Mouse (Mus musculus) CH12.LX (cell line): ENCODE results near the gene BC034090. TPM values are rescaled to one million over a fixed set of nuclear protein-coding genes. Genes with fewer than 3 reads are reported as not detected.
"Not testable (repeated sequence)": the region's sequence is repeated elsewhere in the genome, so short reads cannot be mapped to it uniquely, and the experiment has no call there.

ENCODE experiments used
- DNase-seq: peaks from one replicate; pipeline ENCODE4 v3.0.0-alpha.2; 2013; ENCODE audit errors: extremely low read depth
- H3K27ac ChIP-seq: 2 replicates; pipeline ENCODE4 v1.5.1; 2012; ENCODE audit warnings: low read depth, mild to moderate bottlenecking, control low read depth, moderate library complexity; ENCODE audit not compliant: insufficient read depth
- H3K27me3 ChIP-seq: replicated peaks from 2 replicates; pipeline ENCODE3; 2012; ENCODE audit warnings: inconsistent platforms
- H3K36me3 ChIP-seq, 2 experiments: replicated peaks in 1 of 2; 2 replicates each; pipeline versions ENCODE3 to v1.6.1; 2012; ENCODE audit warnings: inconsistent platforms in 1 of 2, low read length in 1 of 2, mild to moderate bottlenecking in 1 of 2, mixed read lengths in 1 of 2, moderate library complexity in 1 of 2; ENCODE audit not compliant: control insufficient read depth in 1 of 2, insufficient read depth in 1 of 2
- H3K4me1 ChIP-seq, 2 experiments: 2 replicates each; pipeline ENCODE4 v1.6.1; 2012; ENCODE audit warnings: inconsistent platforms in 1 of 2, moderate library complexity in 1 of 2; ENCODE audit not compliant: insufficient read depth in 2 of 2, control insufficient read depth in 1 of 2
- H3K4me2 ChIP-seq: 2 replicates; pipeline ENCODE4 v1.6.1; 2012; ENCODE audit warnings: low read depth, mild to moderate bottlenecking, control low read depth; ENCODE audit not compliant: poor library complexity, insufficient read depth, severe bottlenecking
- H3K4me3 ChIP-seq, 3 experiments: fragments of 150-350 bp in 1 of 3; sonication (generic) in 1 of 3; replicated peaks in 1 of 3; 2 replicates each; pipeline versions ENCODE3 to v1.5.1; 2011 to 2012; ENCODE audit warnings: low read depth in 2 of 3, low read length in 2 of 3, mild to moderate bottlenecking in 2 of 3, moderate library complexity in 2 of 3, control low read depth in 1 of 3, improper control_type of control experiment in 1 of 3, inconsistent platforms in 1 of 3, mixed read lengths in 1 of 3; ENCODE audit not compliant: poor library complexity in 1 of 3
- H3K79me2 ChIP-seq: replicated peaks from 2 replicates; pipeline ENCODE4 v1.6.1; 2012; ENCODE audit warnings: mild to moderate bottlenecking, moderate library complexity; ENCODE audit not compliant: control insufficient read depth, poor library complexity, insufficient read depth, severe bottlenecking; ENCODE audit errors: extremely low read depth
- H3K9ac ChIP-seq: 2 replicates; pipeline ENCODE4 v1.6.1; 2012; ENCODE audit warnings: low read depth, mild to moderate bottlenecking, control low read depth, moderate library complexity; ENCODE audit not compliant: insufficient read depth
- H3K9me3 ChIP-seq: replicated peaks from 2 replicates; pipeline ENCODE3; 2012; ENCODE audit warnings: low read length, inconsistent platforms, mixed read lengths
- CHD2 ChIP-seq: IDR thresholded peaks from 2 replicates; pipeline ENCODE4 v1.6.1; 2011; ENCODE audit warnings: low read length, improper control_type of control experiment
- E2F4 ChIP-seq: IDR thresholded peaks from 2 replicates; pipeline ENCODE4 v1.6.1; 2011; ENCODE audit warnings: low read depth, low read length, improper control_type of control experiment; ENCODE audit not compliant: insufficient replicate concordance
- EP300 ChIP-seq: IDR thresholded peaks from 2 replicates; pipeline ENCODE4 v1.6.1; 2011; ENCODE audit warnings: low read length, improper control_type of control experiment
- HCFC1 ChIP-seq: IDR thresholded peaks from 2 replicates; pipeline ENCODE4 v1.6.1; 2012; ENCODE audit warnings: low read depth, mild to moderate bottlenecking, inconsistent platforms, low read length, improper control_type of control experiment
- IRF4 ChIP-seq: IDR thresholded peaks from 2 replicates; pipeline ENCODE4 v1.6.1; 2014; ENCODE audit warnings: low read depth, mild to moderate bottlenecking, inconsistent platforms, low read length, improper control_type of control experiment
- JUN ChIP-seq: IDR thresholded peaks from 2 replicates; pipeline ENCODE4 v1.6.1; 2011; ENCODE audit warnings: low read depth, mild to moderate bottlenecking, low read length, improper control_type of control experiment, moderate library complexity; ENCODE audit not compliant: insufficient read depth
- MAFK ChIP-seq: IDR thresholded peaks from 2 replicates; pipeline ENCODE4 v1.6.1; 2011; ENCODE audit warnings: low read length, improper control_type of control experiment; ENCODE audit not compliant: insufficient replicate concordance
- MAX ChIP-seq: IDR thresholded peaks from 2 replicates; pipeline ENCODE4 v1.6.1; 2011; ENCODE audit warnings: low read length, improper control_type of control experiment
- MEF2A ChIP-seq: IDR thresholded peaks from 2 replicates; pipeline ENCODE4 v1.6.1; 2014; ENCODE audit warnings: low read depth, mild to moderate bottlenecking, inconsistent platforms, low read length, improper control_type of control experiment, borderline replicate concordance
- MXI1 ChIP-seq: IDR thresholded peaks from 2 replicates; pipeline ENCODE4 v1.6.1; 2011; ENCODE audit warnings: mild to moderate bottlenecking, low read depth, low read length, improper control_type of control experiment
- NRF1 ChIP-seq: IDR thresholded peaks from 2 replicates; pipeline ENCODE4 v1.6.1; 2014; ENCODE audit warnings: low read depth, mild to moderate bottlenecking, inconsistent platforms, low read length, improper control_type of control experiment, moderate library complexity
- PAX5 ChIP-seq: IDR thresholded peaks from 2 replicates; pipeline ENCODE4 v1.6.1; 2012; ENCODE audit warnings: low read length, inconsistent platforms, mixed read lengths
- POLR2A ChIP-seq: IDR thresholded peaks from 2 replicates; pipeline ENCODE4 v1.6.1; 2011; ENCODE audit warnings: low read depth, mild to moderate bottlenecking, improper control_type of control experiment, low read length
- POLR2AphosphoS2 ChIP-seq: IDR thresholded peaks from 2 replicates; pipeline ENCODE4 v1.6.1; 2011; ENCODE audit warnings: low read depth, low read length, improper control_type of control experiment
- SMC3 ChIP-seq: IDR thresholded peaks from 2 replicates; pipeline ENCODE4 v1.6.1; 2011; ENCODE audit warnings: low read depth, low read length, improper control_type of control experiment
- UBTF ChIP-seq: IDR thresholded peaks from 2 replicates; pipeline ENCODE4 v1.6.1; 2012; ENCODE audit warnings: low read depth, mild to moderate bottlenecking, inconsistent platforms, low read length, improper control_type of control experiment, moderate library complexity
- ZKSCAN1 ChIP-seq: IDR thresholded peaks from 2 replicates; pipeline ENCODE4 v1.6.1; 2012; ENCODE audit warnings: low read depth, inconsistent platforms, low read length, improper control_type of control experiment, borderline replicate concordance
- ZNF384 ChIP-seq: IDR thresholded peaks from 2 replicates; pipeline ENCODE4 v1.6.1; 2012; ENCODE audit warnings: low read depth, low read length, improper control_type of control experiment, inconsistent platforms
- dilution Hi-C: fragments of 300-500 bp; cut with MboI; formaldehyde crosslinking; loops from 2 replicates; pipeline ENCODE4 v1.14.3; 2020; ENCODE audit warnings: low sequenced_read_pairs; ENCODE audit not compliant: extremely low pct_unique_long_range_greater_than_20kb, extremely low pct_ligation_motif_present
- in situ Hi-C: fragments of 300-500 bp; cut with MboI; formaldehyde crosslinking; loops from 3 replicates; pipeline ENCODE4 v1.14.3; 2019; ENCODE audit warnings: low sequenced_read_pairs, low pct_ligation_motif_present, low pct_unique_long_range_greater_than_20kb, mixed read lengths
- polyA plus RNA-seq: library from polyadenylated mRNA; unstranded; fragments of >175 nt; gene quantifications from 2 replicates; pipeline ENCODE4 v1.2.1, GENCODE M21; 2012; ENCODE audit warnings: low read depth; ENCODE audit not compliant: insufficient read length
- total RNA-seq, 2 experiments: library from RNA; depleted of rRNA; stranded (reverse); fragments of 300-350 nt in 1 of 2; fragments of >200 nt in 1 of 2; gene quantifications; 2 replicates each; pipeline ENCODE4 v1.2.3; 2012 to 2014

BC034090 gene
- total and polyA plus RNA-seq, 3 experiments: 1.6 to 4.6 (median 3.0) TPM

- Histone ChIP-seq H3K9ac (no peak overlapping the region), H3K9me3 (no peaks in the 10 kb centered on the region), H3K4me2 (no peak overlapping the region), H3K79me2 (no peaks in the 10 kb centered on the region), H3K4me1 (peaks cover 3 to 12% of the 10 kb centered on the region in 2 experiments), H3K27me3 (no peaks in the 10 kb centered on the region), H3K4me3 (no peak overlapping the region), H3K27ac (no peak overlapping the region), H3K36me3 (peaks cover 23 to 73% of the 10 kb centered on the region in 2 experiments)
- in situ Hi-C loops: no loop called here
- DNase-seq: no peak
- dilution Hi-C loops: no loop called here
- TF ChIP-seq POLR2AphosphoS2 (no peak), MXI1 (no peak), PAX5 (no peak), UBTF (no peak), CHD2 (no peak), MAX (no peak), JUN (no peak), SMC3 (no peak), POLR2A (no peak), MAFK (no peak), MEF2A (no peak), EP300 (no peak), HCFC1 (no peak), NRF1 (no peak), ZKSCAN1 (no peak), E2F4 (no peak)
These were observed 65.9 kb downstream of the BC034090 start for GRCm38 (mm10) chr1:155178192-155178924.

GRCm38 (mm10) chr1:155174424-155174823, 69.8 kb downstream of the BC034090 start:
- no peak overlapping the region for H3K4me3 ChIP-seq
- H3K4me1 ChIP-seq: peaks cover 10 to 12% of the 10 kb centered on the region in 2 experiments
- H3K9ac ChIP-seq: no peak overlapping the region
- peaks cover 22 to 63% of the 10 kb centered on the region in 2 experiments for H3K36me3 ChIP-seq
- no peak overlapping the region for H3K4me2 ChIP-seq
- peaks cover 18% of the 10 kb centered on the region; the same call in 1 of the 2 replicates for H3K79me2 ChIP-seq
- dilution Hi-C loops: no loop called here
- no peaks in the 10 kb centered on the region for H3K9me3 ChIP-seq
- H3K27ac ChIP-seq: no peak overlapping the region
- H3K27me3 ChIP-seq: no peaks in the 10 kb centered on the region
- TF ChIP-seq IRF4 (no peak), ZNF384 (no peak), POLR2AphosphoS2 (no peak)
- in situ Hi-C loops: no loop called here
- DNase-seq: no peak

- H3K27ac ChIP-seq, H3K9me3 ChIP-seq, H3K9ac ChIP-seq, in situ Hi-C loops, H3K27me3 ChIP-seq, H3K4me3 ChIP-seq, H3K4me2 ChIP-seq, dilution Hi-C loops: not testable (repeated sequence)
- Histone ChIP-seq H3K79me2 (peaks cover 18% of the 10 kb centered on the region; the same call in 1 of the 2 replicates), H3K4me1 (peaks cover 10 to 12% of the 10 kb centered on the region in 2 experiments), H3K36me3 (peaks cover 22 to 55% of the 10 kb centered on the region in 2 experiments)
- peak; percentile 8 for DNase-seq
These were observed 70.6 kb downstream of the BC034090 start for GRCm38 (mm10) chr1:155173644-155174016.
